Mouse (Mus musculus) CH12F3 (cell line): Measurements from ENCODE around the gene Txnrd1.

Experiments used
- in situ Hi-C: fragments of 300-500 bp; cut with MboI; formaldehyde crosslinking; loops from 2 replicates; pipeline ENCODE4 v1.14.3; 2020; ENCODE audit warnings: low sequenced_read_pairs

The Txnrd1 gene

GRCm38 (mm10) chr10:82833926-82834325 lies at the start of gene Txnrd1:
Txnrd1 (plus strand) TSS chr10:82833951.
- in situ Hi-C loops: no loop called here

- in situ Hi-C loops: no loop called here
These were observed 44.6 kb upstream of the Txnrd1 start for GRCm38 (mm10) chr10:82789181-82789580.

GRCm38 (mm10) chr10:82790504-82790903 lies 43.2 kb upstream of the Txnrd1 start:
- in situ Hi-C loops: no loop called here

GRCm38 (mm10) chr10:82791713-82792112 lies 42.0 kb upstream of the Txnrd1 start:
- in situ Hi-C loops: no loop called here

GRCm38 (mm10) chr10:82792311-82792710 lies 41.4 kb upstream of the Txnrd1 start:
- in situ Hi-C loops: no loop called here

- in situ Hi-C loops: no loop called here
These were observed 38.5 kb upstream of the Txnrd1 start for GRCm38 (mm10) chr10:82795071-82795731.

GRCm38 (mm10) chr10:82795767-82796166 lies 38.0 kb upstream of the Txnrd1 start:
- in situ Hi-C loops: no loop called here

- in situ Hi-C loops: no loop called here
These were observed 37.2 kb upstream of the Txnrd1 start for GRCm38 (mm10) chr10:82796471-82797118.

GRCm38 (mm10) chr10:82797119-82797491 lies 36.6 kb upstream of the Txnrd1 start:
- in situ Hi-C loops: no loop called here

- in situ Hi-C loops: no loop called here
These were observed 35.3 kb upstream of the Txnrd1 start for GRCm38 (mm10) chr10:82798312-82798933.

GRCm38 (mm10) chr10:82800094-82800493 lies 33.7 kb upstream of the Txnrd1 start:
- in situ Hi-C loops: no loop called here

GRCm38 (mm10) chr10:82804396-82804795 lies 29.4 kb upstream of the Txnrd1 start:
- in situ Hi-C loops: no loop called here

GRCm38 (mm10) chr10:82805111-82805510 lies 28.6 kb upstream of the Txnrd1 start:
- in situ Hi-C loops: no loop called here

GRCm38 (mm10) chr10:82806414-82806813 lies 27.3 kb upstream of the Txnrd1 start:
- in situ Hi-C loops: no loop called here

- in situ Hi-C loops: no loop called here
These were observed 26.5 kb upstream of the Txnrd1 start for GRCm38 (mm10) chr10:82807238-82807637.

GRCm38 (mm10) chr10:82808155-82808554 lies 25.6 kb upstream of the Txnrd1 start:
- in situ Hi-C loops: no loop called here

GRCm38 (mm10) chr10:82808891-82809290 lies 24.9 kb upstream of the Txnrd1 start:
- in situ Hi-C loops: no loop called here

- in situ Hi-C loops: no loop called here
These were observed 24.4 kb upstream of the Txnrd1 start for GRCm38 (mm10) chr10:82809352-82809751.

- in situ Hi-C loops: no loop called here
These were observed 21.8 kb upstream of the Txnrd1 start for GRCm38 (mm10) chr10:82811855-82812431.

GRCm38 (mm10) chr10:82814096-82814970 lies 19.4 kb upstream of the Txnrd1 start:
- in situ Hi-C loops: no loop called here

- in situ Hi-C loops: no loop called here
These were observed 17.3 kb upstream of the Txnrd1 start for GRCm38 (mm10) chr10:82816441-82816840.
